Mouse (Mus musculus): Measurements from ENCODE around the gene Zbed6.

GRCm38 (mm10) chr1:133693536-133694114 lies 32.9 kb upstream of the Zbed6 start:
- TF ChIP-seq CTCF (conservative IDR thresholded peaks at IDR 0.05; ENCODE audit: insufficient read depth, insufficient read length, low read depth, low read length) (no peak), POLR2A (IDR thresholded peaks at IDR 0.05; ENCODE audit: low read depth, low read length) (no peak)

Data from kidney, adult 2 months (tissue).